ENCODE assay signal across 8 mouse cellular contexts in the genomic region with DNA sequence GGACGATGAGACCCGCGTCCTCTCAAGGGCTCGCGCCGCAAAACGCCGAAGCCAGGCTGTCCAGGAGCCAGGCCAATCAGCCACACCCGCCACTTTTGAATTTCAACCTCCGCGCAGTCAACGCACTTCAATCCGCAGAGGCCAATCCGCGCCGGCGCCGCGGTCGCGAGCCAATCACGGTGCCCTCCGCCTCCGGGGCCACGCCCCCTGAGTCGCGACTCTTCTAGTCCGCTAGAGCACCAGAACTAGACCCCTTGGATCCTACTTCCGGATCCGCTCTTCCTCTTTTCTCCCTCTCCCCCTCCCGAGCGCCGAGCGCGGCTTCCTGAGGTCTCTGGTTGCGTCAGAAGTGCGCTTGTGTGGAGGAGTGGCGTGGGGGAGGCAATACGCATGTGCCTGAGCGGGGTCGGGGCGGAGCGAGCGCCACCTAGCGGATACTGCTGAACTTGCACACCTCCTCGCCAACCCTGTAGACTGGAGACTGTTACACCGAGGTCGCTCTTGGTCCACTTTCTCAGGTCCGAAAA. TPM values are rescaled to one million over a fixed set of nuclear protein-coding genes. Genes with fewer than 3 reads are reported as not detected.
DNase-seq lines count a peak whose midpoint lies in the region; ATAC-seq and TF ChIP-seq lines count a peak whose summit lies in the region.

A gene (minus strand): TSS at position 129 of the 527 bp plus-strand sequence.

- H3K27me3 ChIP-seq in hindbrain, embryonic 10.5 days (ENCODE audit: insufficient read depth, poor library complexity, severe bottlenecking), result no peaks in the 10 kb centered on the region
- H3K27me3 ChIP-seq in lung, postnatal 0 days (replicated peaks; ENCODE audit: insufficient read depth, low read length), result no peaks in the 10 kb centered on the region

- WGBS in hindbrain, embryonic 10.5 days, result under 1% methylated on average over 49 of the region's 49 CpGs
- WGBS in lung, postnatal 0 days, result under 1% methylated on average over 47 of the region's 49 CpGs

- H3K4me2 ChIP-seq in lung, postnatal 0 days (replicated peaks; ENCODE audit: low read depth, low read length), result peak within 1 kb of the TSS; percentile 66

- no peak within 1 kb of the TSS for H3K9ac ChIP-seq in lung, postnatal 0 days (replicated peaks; ENCODE audit: low read depth)

- peak within 1 kb of the TSS; percentile 70 for H3K4me3 ChIP-seq in hindbrain, embryonic 10.5 days
- peak within 1 kb of the TSS; percentile 55 for H3K4me3 ChIP-seq in lung, postnatal 0 days (ENCODE audit: low read depth, low read length)

- peaks cover 15% of the 10 kb centered on the region for H3K36me3 ChIP-seq in hindbrain, embryonic 10.5 days
- no peaks in the 10 kb centered on the region for H3K36me3 ChIP-seq in lung, postnatal 0 days (ENCODE audit: insufficient read depth, low read length)

- peak within 1 kb of the TSS; percentile 93 for H3K27ac ChIP-seq in hindbrain, embryonic 10.5 days
- no peak within 1 kb of the TSS for H3K27ac ChIP-seq in lung, postnatal 0 days (ENCODE audit: low read length)

- peak; percentile 100 for ATAC-seq in frontal cortex, adult (ENCODE audit: low TSS enrichment)
- peak; percentile 100 for ATAC-seq in lung, postnatal 0 days

- TF ChIP-seq CTCF in lung, postnatal 0 days (IDR thresholded peaks at IDR 0.05), result peak; percentile 100

- peak; percentile 100 for DNase-seq in MN1 (ENCODE audit: low spot score)
- peak; percentile 100 for DNase-seq in cerebellum, adult 9-10 months
- DNase-seq in hindbrain, embryonic 10.5 days (ENCODE audit: low spot score), result peak; percentile 100
- peak; percentile 100 for DNase-seq in layer of hippocampus, adult 9-11 months
- peak; percentile 100 for DNase-seq in lung, postnatal 0 days (ENCODE audit: low spot score)
- peak; percentile 99 for DNase-seq in ovary, postnatal 14 days (ENCODE audit: low spot score)
- DNase-seq in thymus, postnatal 14 days, result peak; percentile 99

- TF ChIP-seq EP300 in lung, postnatal 0 days (IDR thresholded peaks at IDR 0.05), result no peak

- no peaks in the 10 kb centered on the region for H3K9me3 ChIP-seq in hindbrain, embryonic 10.5 days
- no peaks in the 10 kb centered on the region for H3K9me3 ChIP-seq in lung, postnatal 0 days (ENCODE audit: low read length)

- peaks cover 18% of the 10 kb centered on the region for H3K4me1 ChIP-seq in hindbrain, embryonic 10.5 days (replicated peaks)
- H3K4me1 ChIP-seq in lung, postnatal 0 days (ENCODE audit: insufficient read depth, low read depth, low read length), result no peaks in the 10 kb centered on the region

RNA-seq across cellular contexts. Expression of the gene that starts here (rescaled TPM):
- polyA plus RNA-seq in hindbrain, embryonic 10.5 days (2016; fragmentation: Nextera tagmentation; extraction: Ambion mirVana), result 6.3 and 7.1 TPM in 2 replicates
- polyA plus RNA-seq in lung, postnatal 0 days (2015; fragmentation: Nextera tagmentation; extraction: Ambion mirVana), result 0.37 and 1.0 TPM in 2 replicates
